Mouse (Mus musculus) kidney, adult 8-10 months (tissue): ENCODE results near the gene Rufy2.

Experiments
- DNase-seq, 2 experiments: peaks; one replicate each; pipeline ENCODE4 v3.0.0; 2022

Gene Rufy2

DNA sequence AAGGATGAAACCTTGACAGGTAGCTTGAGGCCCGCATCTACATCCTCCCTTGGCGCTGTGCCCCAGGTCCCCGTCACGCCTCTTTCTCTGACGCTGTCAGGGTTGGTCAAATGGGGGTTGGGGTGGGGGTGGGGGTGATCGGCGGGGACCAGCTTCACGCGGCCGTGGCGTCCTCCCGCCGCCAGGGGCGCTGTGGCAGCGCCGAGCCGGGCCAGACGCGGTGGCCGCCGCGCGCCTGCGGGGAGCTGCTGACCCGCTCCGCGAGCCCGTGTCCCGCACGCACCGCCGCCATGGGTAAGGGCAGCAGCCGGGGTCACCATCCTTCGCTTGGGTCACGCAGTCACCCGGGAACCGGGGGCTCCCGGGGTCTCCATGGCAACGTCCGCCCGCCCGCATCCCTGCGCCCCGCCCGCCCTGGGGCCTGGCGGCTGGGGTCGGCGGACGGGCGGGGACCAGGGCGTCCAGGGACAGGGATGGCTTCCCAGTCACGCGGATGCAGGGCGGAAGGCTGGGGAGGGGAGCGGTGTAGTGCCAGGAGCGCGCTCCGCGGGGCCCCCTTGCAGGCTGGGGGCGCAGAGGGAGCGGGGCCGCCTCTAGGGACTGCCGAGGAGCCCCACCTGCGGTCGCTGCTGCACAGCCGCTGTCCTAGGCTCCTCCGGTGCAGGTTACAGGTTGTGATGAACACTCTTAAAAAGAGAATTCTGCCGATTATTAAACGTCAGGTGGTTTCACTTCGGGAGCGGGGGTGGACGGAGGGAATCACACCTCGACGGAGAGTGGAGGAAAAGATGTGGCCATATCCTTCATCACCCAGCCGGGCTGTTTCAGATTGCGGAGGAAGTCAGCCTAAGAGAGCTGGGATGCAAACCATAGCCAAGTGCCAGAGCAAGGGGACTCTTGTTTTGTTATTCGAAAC, at the start of gene Rufy2:
TSS of gene Rufy2 (plus strand) at position 185 of the 916 bp plus-strand sequence.
- DNase-seq: peak; percentile 76 to 77

DNA sequence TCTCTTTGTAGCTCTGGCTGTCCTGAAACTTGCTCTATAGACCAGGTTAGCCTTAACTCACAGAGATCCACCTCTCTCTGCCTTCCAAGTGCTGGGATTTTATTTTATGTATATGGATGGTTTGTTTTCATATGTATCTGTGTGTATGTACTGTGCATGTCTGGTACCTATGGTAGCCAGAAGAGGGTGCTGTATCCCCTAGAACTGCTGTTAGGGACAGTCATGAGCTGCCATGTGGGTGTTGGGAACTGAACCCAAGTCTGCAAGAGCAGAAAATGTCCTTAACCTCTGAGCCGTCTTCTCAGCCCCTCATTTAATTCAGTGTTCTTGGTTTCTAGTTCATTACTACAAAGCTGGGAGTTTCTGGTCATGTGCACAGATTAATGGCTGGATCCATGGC, 47.6 kb upstream of the Rufy2 start:
- no peak for DNase-seq

DNA sequence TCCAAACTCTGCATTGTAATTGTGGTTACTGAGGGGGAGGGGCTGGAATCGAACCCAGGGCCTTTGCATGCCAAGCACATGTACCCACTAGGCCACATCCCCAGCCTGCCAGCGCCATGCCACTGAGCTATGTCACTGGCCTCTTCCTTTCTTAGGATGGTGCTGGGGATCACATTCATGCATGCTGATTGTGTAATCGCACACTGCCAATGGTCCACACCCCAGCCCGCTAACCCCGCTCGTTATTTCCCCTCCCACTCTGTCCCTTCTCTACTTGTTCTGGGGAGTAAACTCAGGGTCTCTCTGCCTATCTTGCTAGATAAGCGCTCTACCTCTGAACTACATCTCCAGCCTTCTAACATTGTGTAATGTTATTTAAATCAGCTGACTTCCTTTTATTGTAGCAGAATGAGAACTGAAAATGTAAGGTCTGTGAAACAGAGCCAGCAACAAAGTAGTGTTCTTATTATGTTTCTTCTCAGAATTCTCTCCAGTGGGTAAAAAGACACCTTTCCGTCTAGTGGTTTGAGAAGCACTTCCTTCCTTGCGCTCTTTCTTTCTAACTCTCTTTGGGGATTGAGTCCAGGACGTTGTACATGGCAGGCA, 34.9 kb upstream of the Rufy2 start:
- DNase-seq: no peak

DNA sequence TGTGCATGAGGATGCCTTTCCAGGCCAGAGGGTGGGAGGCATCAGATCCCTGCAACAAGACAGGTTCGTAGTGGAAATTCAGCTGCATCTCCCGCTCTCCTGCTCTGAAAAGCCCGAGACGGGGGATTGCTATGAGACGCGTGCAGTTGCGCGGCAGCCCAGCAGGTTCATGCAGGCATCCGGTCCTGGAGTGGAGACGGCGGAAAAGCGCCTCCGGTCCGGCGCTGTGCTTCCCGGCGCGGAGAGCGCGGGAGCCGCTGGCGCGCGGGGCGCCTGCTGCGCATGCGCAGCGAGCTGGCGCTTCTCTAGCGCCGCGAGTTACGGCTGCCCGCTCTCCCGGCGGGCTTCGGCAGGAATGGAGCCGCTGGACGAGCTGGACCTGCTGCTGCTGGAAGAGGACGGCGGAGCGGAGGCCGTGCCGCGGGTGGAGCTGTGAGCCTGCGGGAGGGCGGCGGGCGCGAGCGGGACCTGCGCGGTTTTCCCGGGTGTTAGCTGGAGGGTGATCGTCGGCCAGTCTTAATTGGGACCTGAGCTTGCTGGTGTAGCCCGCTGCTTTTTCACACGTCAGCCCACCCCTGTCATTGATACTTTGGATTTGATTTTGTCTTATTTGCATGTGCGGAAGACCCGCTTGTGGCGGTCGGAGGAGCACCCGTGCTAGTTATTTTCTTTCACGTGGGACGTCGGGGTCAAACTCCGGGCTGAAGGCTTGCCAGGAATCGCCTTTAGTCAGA, 33.1 kb upstream of the Rufy2 start, which contains the start of gene Dna2:
TSS of gene Dna2 (plus strand) at position 289 of the 734 bp plus-strand sequence.
- peak; percentile 66 to 67 for DNase-seq

DNA sequence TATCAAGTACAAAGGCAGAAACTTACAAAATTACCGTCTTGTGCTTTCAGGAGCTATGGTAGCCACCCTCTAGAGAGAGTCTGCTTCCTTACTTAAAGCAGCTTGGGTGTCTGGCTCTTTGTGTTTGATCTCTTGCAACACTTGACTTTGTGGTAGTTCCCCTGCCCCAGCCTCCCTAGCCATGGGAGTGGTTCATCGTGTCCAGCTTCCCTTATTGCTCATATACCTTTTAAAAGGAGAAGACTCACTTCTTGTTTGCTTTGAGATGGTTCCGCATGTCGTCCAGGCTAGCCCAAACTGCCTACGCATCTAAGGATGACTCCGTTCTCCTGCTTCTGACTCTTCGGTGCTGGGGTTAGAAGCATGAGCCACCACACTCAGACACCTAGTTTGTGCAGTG, 31.5 kb upstream of the Rufy2 start:
- DNase-seq: no peak

DNA sequence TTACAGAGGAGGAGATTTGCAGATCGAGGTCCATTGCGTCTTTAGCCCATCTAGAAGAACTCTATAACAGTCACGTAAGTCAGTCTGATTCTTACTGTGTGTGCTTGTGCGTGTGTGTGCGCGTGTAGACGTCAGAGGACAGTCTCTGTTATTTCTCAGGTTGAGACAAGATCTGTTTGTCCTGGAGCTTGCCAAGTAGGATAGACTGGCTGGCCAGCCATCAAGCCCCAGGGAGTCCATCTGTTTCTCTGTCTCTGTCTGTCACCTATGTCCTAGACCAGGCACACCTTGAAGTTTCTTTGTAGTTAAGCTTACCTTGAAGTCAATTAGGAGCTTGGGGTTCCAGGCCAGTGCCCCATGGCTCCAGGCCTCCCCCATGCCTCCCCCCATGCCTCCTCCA, 16.1 kb upstream of the Rufy2 start:
- no peak for DNase-seq

DNA sequence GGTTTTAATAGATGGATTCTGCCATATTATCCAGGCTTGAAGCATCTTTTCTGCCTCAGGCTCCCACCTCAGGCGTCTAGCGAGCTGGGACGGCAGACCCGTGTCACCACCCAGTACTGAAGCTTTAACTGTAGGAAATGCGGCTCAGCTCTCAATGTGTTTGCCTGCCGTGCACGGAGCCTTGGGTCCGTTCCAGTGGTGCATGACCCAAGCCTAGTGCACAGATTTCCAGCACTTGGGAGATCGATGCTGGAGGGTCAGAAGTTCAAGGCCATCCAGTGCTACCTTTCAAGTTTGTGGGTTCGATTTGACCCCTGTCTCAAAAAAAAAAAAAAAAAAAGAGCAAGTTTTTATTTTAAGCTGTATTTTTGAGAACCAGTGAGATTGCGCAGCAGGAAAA, 14.2 kb upstream of the Rufy2 start:
- DNase-seq: no peak

DNA sequence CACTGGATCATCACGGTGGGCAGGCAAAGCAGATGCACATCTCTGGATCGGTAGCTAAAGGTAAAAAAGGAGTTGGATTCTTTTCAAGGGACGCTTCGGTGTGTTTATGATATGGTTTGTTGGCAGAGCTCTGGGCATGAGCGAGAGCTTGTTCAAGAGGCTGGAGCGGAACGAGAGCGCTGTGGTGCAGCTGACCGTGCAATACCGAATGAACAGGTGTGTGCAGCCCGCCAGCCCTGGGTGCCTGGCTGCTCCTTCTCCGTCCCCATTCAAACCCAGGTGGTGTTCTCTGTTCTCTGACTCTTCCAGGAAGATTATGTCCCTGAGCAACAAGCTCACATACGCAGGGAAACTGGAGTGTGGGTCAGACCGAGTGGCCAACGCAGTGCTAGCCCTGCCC, 13.7 kb upstream of the Rufy2 start:
- DNase-seq: no peak

DNA sequence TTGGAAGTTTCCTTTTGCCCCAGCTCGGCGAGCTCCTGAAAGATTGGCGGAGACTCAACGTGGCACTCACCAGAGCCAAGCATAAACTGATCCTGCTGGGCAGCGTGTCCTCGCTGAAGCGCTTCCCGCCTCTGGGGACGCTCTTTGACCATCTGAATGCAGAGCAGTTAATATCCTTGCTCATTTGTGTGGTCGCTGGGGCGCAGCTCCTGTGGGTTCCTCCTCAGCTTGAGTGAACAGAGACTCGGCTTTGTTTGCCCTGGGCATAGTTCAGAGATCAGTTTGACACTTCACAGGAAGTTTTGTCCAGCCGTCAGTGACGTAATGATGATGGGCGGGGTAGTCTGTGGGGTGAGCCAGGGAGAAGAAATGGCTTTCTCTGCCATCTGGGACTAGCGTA, 8.2 kb upstream of the Rufy2 start:
- peak; percentile 80 to 82 for DNase-seq

DNA sequence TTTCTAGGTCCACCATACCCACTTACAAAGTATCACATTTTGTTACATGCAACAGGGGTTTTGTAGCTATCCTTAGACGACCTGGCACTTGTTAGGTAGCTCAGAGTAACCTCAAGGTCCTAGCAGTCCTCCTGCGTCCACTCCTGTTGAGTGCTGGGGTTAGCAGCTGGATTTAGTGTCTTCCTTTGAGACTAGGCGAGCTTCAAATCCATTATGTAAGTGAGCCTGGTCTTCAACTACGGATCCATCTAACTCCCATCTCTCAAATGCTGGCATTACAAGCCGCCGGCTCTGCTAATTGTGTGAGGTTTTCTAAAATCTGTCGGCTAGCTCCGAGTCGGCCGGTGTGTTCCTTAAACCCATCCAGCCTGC, 370 bp upstream of the Rufy2 start:
- DNase-seq: no peak

DNA sequence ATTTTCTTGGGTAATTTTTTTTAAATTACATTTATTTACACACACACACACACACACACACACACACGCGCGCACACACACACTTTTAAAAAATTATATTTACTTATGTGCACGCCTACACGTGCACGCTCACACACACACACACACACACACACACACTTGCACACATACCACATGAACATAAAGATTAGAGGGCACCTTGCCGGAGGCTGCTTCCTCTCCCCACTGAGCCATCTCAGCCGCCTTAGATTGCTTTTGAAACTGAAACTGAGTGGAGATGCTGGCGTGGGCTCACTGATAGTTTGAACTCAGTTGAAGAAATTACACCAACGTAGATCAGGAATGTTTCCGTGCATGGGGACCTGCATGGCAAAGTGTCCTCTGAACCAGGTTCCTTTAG, 4.0 kb downstream of the Rufy2 start:
- DNase-seq: no peak

DNA sequence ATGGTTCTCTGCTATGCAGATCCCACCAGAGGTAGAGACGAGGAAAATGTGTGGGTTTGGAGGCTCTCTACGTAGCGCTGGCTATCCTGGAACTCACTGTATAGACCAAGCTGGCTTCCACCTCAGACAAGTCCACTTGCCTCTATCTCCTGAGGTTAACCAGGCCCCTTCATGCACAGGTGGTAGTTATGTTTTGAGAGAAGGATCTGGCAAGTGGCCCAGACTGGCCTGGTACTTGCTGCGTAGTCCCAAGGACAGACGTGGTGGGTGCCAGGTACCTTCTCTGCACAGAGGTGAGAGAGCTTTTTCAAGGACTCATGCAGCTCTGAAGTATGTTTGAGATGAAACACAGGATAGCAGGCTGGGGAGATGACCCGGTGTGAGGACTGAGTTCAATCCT, 4.5 kb downstream of the Rufy2 start:
- DNase-seq: peak in 1 of 2 experiments; percentile 9

DNA sequence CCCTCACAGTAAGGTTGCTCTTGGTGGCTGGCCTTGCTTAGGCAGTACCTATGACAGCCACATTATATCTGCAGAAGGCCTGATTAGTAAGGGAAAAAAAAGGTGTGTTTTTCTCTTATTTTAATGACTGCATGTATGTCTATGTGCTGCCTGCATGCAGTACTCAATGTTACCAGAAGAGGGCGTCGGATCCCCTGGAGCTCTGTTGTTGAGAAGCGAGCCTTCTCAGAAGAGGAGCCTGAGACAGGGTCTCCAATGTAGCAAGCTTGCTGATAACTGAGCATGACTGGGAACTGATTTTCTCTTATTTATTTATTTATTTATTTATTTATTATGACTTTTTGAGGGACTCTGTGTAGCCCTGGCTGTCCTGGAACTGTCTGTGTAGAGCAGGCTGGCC, 7.3 kb downstream of the Rufy2 start:
- DNase-seq: peak in 1 of 2 experiments; percentile 41

DNA sequence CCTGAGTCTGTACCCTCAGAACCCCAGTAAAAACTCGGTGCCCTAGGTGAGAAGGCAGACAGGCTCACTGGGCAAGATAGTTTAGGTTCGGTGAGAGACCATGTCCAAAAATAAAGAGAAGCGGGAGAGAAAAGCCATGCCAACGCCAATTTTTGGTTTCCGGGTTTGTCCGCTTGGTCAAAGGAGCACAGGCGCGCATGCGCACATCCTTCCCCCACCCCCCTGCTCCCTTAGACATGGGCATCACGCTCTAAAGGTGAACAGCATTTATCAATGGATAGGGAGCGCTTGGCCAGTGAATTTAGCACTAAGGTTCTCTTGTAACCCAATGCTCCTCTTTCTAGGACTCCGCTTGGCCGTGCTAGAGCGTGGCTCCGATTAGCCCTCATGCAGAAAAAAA, 10.6 kb downstream of the Rufy2 start:
- DNase-seq: no peak

DNA sequence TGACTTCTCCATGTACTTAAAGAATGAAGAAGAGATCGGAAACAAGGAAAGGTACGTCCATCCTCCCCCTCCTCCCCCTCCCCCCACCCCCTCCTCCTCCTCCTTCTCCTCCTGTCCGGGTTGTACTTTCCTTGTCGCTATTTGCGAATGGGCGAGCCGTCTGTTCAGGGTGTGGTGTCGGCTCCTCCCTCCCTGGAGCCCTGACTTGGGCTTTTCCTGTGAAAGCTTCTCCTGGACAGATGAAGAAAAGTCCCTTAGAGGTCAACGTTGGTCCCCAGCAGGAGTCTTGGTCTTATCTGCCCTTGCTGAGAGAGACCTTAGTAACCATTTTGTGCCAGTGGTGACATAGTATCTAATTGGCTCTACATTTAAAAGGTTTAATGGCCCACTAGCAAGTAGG, 14.0 kb downstream of the Rufy2 start:
- no peak for DNase-seq

DNA sequence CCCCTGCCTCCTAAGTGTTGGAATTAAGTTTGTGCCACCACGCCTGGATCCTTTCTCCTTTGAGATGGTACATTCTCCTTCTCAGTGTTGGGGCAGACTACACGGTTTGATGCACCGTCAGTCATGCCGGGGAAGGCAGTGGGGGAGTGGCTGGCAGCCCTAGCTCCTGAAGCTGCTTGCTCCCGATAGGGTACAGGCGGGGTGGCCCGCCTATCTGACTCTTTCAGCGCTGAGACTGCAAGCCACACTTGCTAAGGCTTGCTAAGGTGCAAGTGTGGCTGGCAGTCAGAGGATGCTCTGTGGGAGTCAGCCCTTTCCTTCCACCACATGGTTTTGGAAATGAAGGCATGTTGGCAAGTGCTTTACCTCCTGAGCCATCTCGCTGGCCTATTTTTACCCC, 20.6 kb downstream of the Rufy2 start:
- no peak for DNase-seq

DNA sequence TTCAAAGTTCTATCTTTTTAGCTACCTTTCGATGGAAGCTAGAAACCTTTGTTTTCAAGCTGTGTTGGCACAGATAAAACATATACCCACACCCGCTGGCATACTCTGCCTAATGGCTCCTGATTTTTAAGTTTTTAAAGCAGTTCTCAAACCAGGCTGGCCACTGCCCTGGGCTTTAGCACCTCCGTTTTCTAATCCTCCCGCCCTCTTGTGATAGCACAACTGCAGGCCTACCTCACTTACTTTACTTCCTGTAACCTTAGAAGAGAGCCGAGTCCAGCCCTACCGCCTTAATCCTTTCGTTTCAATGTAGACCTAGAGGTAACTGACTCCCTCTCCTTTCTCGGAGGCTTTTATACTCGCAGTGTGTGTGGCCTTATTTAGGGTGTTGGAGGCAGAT, 23.2 kb downstream of the Rufy2 start:
- DNase-seq: no peak

DNA sequence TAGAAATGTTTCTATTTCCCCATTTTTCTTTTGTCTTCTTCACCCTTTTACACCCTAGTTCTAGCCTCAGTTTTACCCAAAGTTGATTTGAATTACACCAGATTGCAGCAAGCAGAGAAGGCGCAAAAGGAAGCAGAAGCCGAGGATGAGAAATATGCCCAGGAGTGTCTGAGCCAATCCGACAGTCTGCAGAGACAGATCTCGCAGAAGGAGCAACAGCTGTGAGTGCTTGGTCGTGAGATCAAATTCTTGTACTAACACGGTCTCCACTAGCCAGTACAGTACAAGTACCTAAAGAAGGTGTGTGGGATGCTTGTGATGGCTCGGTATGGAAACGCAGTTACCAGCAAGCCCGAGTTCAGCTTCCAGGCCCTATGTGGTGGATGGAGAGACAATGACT, 24.5 kb downstream of the Rufy2 start:
- no peak for DNase-seq

DNA sequence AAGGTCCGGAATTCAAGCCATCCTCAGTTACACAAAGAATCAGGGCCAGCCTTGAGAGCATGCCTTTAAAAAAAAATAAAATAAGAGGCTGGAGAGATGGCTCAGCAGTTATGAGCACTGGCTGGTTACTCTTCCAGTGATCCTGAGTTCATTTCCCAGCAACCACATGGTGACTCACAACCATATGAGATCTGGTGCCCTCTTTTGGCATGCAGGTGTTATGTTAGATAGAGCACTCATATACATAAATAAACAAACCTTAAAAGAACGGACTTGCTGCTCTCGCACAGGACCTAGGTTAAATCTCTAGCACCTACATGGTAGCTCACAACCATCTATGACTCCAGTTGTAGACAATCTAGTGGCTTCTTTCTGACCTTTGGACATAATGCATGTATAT, 28.2 kb downstream of the Rufy2 start:
- no peak for DNase-seq

DNA sequence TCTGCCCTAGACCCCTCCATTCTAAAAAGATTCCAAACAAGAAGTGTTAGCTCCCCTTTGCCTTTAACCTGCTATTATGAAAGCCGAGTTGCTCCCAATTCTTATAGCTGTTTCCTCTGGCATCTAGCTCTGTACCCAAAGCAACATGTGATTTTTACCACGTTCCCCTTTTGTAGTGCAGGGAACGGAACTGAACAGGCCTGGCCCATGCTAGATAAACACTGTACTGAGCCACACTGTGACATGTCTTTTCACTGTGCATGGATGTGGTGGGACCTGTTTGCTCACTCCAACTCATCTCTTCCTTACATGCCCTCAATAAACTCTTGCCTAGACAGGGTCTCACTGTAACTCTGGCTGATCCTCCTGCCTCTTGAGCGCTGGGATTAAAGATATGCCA, 30.2 kb downstream of the Rufy2 start:
- DNase-seq: no peak

DNA sequence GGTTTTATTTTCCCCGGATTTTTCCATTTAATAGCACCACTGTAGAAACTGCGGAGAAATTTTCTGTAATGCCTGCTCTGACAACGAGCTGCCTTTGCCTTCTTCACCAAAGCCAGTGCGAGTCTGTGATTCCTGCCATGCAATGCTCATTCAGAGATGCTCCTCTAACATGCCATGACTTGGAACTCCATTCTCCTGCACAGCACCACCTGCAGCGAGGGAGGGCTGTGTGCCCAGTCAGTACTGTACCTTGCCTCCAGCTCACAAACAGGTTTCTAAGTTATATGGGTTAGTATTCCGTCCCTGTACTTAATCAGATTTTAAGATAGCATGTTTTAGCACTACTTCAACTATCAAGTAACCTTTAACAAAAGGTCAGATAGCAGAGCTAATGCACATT, 31.5 kb downstream of the Rufy2 start:
- no peak for DNase-seq

DNA sequence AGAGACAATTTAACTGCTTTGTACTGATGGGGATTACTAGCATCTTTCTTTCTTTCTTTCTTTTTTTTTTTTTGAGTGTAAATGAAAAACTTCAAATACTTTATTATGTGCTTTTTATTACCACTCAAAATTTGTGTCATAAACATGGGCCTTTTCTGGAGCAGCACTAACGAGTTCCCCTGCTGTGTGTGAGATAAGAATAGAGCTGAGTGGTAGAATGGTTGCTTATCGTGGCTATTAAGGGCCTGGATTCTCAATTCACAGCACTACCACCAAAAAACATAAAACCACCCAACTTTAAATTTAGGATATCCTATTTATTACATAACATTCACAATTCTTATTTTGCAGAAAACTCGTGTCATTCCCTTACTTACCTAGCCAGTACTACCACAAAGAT, 33.5 kb downstream of the Rufy2 start:
- DNase-seq: no peak

DNA sequence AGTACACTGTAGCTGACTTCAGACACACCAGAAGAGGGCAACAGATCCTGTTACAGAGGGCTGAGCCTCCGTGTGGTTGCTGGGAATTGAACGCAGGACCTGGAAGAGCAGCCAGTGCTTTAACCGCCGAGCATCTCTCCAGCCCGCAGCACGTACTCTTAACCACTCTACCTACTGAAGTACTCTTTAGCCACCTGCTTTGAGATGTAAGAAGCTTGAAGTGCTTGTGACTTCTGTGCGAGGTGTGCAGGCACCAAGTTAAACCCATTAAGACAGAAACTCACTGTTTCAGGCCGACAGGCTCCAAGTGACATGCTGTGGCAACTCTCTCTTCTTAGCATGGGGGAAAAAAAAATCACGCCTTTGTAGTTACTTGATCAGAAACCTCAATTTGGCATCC, 34.1 kb downstream of the Rufy2 start:
- no peak for DNase-seq

DNA sequence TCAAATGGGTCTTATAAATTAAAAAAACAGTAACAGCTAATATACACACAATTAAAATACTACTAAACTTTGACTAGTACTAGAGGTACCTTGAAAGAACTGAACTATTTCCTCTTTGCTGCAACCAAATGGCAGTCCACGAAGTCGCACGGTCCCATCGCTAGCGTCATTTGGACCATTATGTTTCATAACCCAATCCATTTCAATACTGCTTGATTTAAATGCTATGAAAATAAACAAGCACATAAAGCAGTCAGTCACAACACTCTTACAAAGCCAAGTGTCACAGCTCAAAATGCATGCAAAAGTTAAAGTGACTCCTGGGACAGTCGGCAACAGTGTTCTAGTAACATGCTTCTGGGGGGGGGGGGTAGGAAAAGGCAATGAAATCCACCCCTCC, 39.3 kb downstream of the Rufy2 start:
- no peak for DNase-seq
